Mouse (Mus musculus) cerebellum, adult 9-11 months (tissue): Measurements from ENCODE around the gene Actr5.

Experiments used
- DNase-seq: peaks from one replicate; pipeline ENCODE4 v3.0.0; 2022

Gene Actr5

DNA sequence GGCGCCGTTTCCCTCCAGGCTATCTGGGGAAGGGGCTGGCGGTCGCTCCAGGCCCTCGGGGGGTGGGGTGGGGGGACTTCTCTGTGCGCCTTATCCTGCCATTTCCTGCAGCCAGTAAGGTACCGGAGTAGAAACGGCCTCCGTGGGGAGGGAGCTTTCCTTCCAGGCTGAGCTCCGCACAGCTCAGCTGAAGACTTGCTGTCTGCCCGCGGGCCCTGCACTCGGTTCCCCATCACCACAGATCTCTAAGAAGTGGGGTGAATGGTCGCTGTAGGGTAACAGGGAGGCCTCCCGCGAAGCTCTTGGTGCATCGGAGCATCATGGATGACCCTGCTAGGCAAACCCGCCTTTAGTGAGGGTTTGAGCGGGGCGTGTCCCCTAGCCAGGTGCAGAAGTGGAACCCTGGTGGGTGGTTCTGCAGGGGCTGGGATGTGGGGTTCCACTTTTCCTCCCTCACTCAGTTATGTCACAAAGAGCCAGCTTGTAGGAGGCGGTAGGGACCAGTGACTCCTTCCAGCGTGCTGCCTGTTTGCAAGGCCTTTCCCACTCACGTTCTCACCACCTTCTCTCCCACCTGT lies 43.8 kb downstream of the Actr5 start:
- no peak for DNase-seq

DNA sequence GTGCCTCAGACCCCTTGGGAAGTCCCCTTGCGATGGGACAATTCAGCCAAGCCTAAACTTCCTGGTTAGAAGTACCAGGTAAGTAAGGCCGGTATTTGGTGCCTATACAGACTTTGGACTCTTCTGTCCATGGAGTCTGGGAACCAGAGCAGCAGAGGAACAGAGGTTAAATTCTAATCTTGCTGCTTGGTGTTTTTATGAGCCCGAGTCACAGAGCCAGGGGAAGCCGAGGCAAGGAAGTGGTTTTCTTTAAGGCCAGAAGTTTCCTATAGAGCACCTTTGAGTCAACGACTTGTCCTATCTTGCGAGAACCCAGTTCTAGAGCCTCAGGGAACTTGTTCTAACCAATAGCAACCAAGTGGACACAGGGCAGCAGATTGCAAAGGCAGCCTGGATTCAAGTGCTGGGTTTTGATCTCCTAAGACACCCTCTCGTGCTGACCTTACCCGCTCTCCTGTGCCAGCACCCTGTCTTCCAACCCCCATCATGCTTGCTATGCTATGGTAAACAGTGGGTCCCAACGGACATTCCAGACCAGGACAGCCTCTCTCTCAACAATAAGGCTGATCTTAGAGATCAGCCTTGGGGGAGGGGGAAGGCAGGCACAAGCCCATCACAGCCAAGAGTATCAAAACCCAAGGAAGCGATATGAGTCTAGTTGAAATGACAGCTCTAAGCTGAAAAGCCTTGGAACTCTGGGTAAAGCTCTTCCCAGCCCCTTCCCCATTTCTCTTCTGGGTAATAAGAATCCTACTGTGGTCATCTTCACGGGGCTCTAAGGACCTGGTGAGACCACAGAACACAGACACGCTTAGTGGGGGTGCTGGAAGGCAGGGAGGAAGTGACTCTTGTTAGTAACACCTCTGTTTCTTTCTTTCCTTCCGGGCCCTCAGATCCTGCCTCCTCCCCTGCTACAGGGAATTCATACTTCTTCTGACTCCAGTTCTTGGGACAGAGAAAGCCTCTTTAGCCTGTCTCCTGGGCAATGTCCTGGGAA lies 44.8 kb downstream of the Actr5 start:
- DNase-seq = no peak

- DNase-seq = no peak
Observed at GRCm38 (mm10) chr2:158670571-158670970, 45.9 kb downstream of the Actr5 start.

- DNase-seq = no peak
Observed at GRCm38 (mm10) chr2:158672829-158673228, 48.1 kb downstream of the Actr5 start.

GRCm38 (mm10) chr2:158673493-158673892 lies 48.8 kb downstream of the Actr5 start:
- no peak for DNase-seq

GRCm38 (mm10) chr2:158674131-158674530 lies 49.4 kb downstream of the Actr5 start:
- DNase-seq = no peak

DNA sequence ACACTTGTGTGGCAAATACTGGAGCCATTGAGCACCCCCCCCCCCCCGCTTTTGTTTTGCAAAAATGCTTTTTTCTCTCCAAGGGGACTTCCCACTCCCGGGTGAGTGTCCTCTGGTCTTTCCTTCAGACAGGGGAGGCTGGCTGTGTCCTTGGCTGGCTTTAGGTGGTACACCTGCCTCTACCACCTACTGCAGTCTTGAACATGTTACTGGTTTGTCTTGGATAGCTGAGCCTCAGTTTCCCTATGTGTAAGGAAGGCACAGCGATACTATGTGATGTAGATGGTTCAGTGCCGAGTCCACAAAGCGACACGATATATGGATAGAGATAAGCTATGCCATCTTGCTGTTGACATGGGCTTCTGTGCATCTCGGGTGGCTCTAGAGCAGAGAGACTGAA lies 50.1 kb downstream of the Actr5 start:
- no peak for DNase-seq

GRCm38 (mm10) chr2:158675161-158675560 lies 50.5 kb downstream of the Actr5 start:
- DNase-seq = no peak

- no peak for DNase-seq
Observed at GRCm38 (mm10) chr2:158675907-158676533, 51.3 kb downstream of the Actr5 start.

GRCm38 (mm10) chr2:158677946-158678345 lies 53.3 kb downstream of the Actr5 start:
- DNase-seq = no peak

GRCm38 (mm10) chr2:158679091-158679490 lies 54.4 kb downstream of the Actr5 start:
- no peak for DNase-seq

DNA sequence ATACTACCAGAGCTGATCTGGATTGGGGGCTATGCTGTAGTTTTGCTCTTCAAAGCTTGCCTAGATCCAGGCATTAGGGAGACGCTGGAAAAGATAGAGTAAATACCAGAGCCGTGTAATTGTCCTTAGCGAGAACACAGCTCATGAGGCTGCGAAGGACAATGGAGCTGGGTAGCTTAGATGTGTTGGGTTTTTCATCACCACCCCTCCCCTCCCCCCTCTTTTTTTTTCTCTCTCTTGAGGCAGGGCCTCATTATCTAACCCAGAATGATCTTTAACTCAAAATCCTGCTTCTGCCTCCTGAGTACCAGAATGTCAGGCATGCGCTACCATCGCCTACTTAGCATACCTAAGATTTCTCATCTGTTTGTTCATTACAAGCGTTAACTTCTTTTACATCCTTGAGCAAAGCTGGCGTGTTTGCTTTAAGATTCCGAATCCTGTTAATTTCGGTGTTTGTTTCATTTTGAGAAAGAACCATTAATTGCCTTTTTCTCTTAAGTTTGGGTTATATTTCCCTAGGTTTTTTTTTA lies 55.7 kb downstream of the Actr5 start:
- DNase-seq = no peak

GRCm38 (mm10) chr2:158681714-158682113 lies 57.0 kb downstream of the Actr5 start:
- DNase-seq = no peak

DNA sequence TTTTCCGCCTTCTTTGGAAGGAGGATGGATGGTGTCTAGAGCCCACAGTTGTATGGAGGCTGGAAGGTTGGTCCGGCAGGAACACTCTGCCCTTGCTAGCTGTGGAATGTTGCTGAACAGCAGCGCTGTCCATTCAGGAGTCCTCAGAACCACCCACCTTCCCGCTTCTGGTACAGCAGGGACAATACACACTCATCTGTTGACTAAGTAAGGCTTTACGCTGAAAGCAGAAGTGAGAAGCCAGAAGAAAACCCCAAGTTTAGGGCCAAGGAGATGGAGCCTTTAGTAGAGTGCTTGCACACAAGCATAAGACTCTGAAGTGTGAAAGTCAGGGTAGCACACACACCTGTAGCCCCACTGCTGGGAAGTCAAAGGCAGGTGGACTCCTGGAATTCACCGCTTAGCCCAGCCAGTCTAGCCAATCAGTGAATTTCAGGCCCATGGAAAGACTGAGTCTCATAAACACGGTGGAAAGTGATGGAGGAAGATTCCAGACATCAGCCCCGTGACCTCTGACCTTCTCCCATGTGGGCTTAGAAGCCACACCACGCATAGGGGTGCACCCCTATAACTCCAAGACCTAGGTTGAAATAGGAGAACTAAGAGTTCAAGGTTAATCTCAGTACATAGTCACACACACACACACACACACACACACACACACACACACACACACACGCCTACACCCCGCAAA lies 57.8 kb downstream of the Actr5 start:
- DNase-seq = no peak

- no peak for DNase-seq
Observed at GRCm38 (mm10) chr2:158683038-158683413, 58.3 kb downstream of the Actr5 start.

- DNase-seq = no peak
Observed at GRCm38 (mm10) chr2:158684247-158684843, 59.7 kb downstream of the Actr5 start.

DNA sequence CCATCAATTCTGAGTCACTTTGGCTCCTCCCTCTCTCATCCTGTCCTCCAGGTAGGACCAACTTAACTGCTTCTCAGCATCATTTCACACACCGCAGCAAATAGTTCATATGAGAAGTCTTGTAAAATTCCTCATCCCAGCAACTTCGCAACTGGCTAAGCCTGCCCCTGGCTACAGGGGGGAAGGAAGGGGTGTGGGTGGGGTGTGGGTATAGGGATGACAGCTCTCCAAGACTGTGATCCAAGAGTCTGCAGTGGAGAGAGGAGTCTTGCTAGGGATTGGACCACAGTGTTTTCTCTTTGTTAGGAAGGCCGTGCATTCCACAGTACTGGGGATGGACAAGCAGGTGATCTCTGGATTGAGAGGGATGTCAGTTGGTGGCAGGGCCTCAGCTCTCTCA lies 60.2 kb downstream of the Actr5 start:
- no peak for DNase-seq

- DNase-seq = no peak
Observed at GRCm38 (mm10) chr2:158686394-158686793, 61.7 kb downstream of the Actr5 start.

DNA sequence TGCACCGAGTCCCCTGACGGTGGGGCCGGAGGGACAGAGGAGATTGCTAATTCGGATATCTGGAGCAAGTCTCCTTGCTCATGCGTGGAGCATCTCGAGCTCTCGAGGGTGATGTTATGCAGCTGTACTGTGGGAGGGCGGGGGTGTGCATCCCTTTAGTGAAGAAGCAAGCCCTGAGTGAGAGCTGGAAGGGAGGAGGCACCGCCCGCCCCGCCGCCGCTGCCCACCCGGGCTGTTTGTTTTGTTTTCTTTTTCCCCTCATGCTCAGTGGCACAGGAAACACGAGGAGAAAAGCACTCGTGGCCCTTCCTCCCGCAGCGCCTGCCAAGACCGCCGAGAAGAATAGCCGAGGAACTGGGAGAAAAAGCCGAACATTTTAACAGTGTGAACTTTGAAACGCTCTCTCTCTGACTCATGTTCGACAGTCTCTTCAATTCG lies 63.1 kb downstream of the Actr5 start:
- DNase-seq = peak; percentile 20
